Mouse (Mus musculus): ENCODE measurements around the gene Gm13084. TPM values are rescaled to one million over a fixed set of nuclear protein-coding genes. Genes with fewer than 3 reads are reported as not detected.
"Not testable (repeated sequence)": the region's sequence is repeated elsewhere in the genome, so short reads cannot be mapped to it uniquely, and the experiment has no call there.

Gm13084 gene
- not detected in 2 replicates for polyA plus RNA-seq (2014; fragmentation: Nextera tagmentation; extraction: Ambion mirVana)

GRCm38 (mm10) chr4:143815993-143816392 is at the start of gene Gm13084:
Gm13084 (minus strand) TSS chr4:143816093.
- Histone ChIP-seq H3K4me1 (ENCODE audit: control insufficient read depth, insufficient read depth, low read length) (no peaks in the 10 kb centered on the region), H3K9me3 (replicated peaks; ENCODE audit: control insufficient read depth, low read length) (peaks cover 8% of the 10 kb centered on the region; the same call in 1 of the 2 replicates), H3K9ac (ENCODE audit: low read length) (no peak within 1 kb of the TSS), H3K27me3 (replicated peaks; ENCODE audit: control insufficient read depth, insufficient read depth, low read length) (no peaks in the 10 kb centered on the region), H3K4me2 (ENCODE audit: low read length) (no peak within 1 kb of the TSS), H3K4me3 (ENCODE audit: low read depth, low read length) (no peak within 1 kb of the TSS), H3K36me3 (ENCODE audit: control insufficient read depth, insufficient read depth, low read length) (no peaks in the 10 kb centered on the region), H3K27ac (ENCODE audit: low read depth, low read length) (no peak within 1 kb of the TSS)
- no peak for ATAC-seq
- 80% methylated on average over 2 of the region's 2 CpGs for WGBS
- no peak for DNase-seq (ENCODE audit: low spot score)

DNA sequence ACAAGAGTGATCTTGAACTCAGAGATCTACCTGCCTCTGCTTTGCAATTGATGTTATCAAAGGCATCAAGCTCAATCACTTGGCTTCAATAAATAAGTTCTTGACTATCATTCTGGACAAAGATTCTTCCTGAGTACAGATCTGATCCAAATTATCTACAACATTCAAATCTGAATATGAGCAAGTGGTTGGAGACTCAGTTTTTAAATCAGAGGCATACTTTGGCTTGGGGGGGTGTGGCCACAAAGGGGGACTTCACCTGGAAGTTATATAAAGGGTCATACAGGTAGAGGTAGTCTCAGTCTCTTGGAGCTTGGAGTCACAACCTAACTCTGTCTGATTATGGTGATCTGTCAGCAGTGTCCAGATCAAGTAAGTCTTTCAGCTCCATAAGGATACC is 30.3 kb upstream of the Gm13084 start, which contains the start of gene Gm13103:
Gene Gm13103 (plus strand): TSS at position 301 of the 400 bp plus-strand sequence.
- H3K36me3 ChIP-seq (ENCODE audit: control insufficient read depth, insufficient read depth, low read length); DNase-seq (ENCODE audit: low spot score); H3K4me3 ChIP-seq (ENCODE audit: low read depth, low read length); H3K9me3 ChIP-seq (replicated peaks; ENCODE audit: control insufficient read depth, low read length); H3K4me2 ChIP-seq (ENCODE audit: low read length); H3K9ac ChIP-seq (ENCODE audit: low read length); ATAC-seq; H3K27me3 ChIP-seq (replicated peaks; ENCODE audit: control insufficient read depth, insufficient read depth, low read length); H3K4me1 ChIP-seq (ENCODE audit: control insufficient read depth, insufficient read depth, low read length); H3K27ac ChIP-seq (ENCODE audit: low read depth, low read length): not testable (repeated sequence)

DNA sequence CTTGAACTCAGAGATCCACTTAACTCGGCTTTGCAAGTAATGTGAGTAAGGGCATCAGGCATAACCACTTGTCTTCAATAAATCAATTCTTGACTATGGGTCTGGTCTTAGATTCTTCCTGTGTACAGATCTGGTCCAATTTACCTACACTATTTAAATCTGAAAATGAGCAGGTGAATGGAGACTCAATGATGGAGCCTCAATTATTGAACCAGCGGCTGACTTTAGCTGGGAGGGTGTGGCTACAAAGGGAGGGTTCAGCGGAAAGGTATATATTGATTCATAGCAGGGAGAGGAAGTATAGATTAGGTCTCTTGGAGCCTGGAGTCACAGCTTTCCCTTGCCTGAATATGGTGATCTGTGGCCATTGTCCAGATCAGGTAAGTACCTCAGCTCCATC is 26.8 kb downstream of the Gm13084 start, which contains the start of gene Gm13023:
Gene Gm13023 (plus strand): TSS at position 301 of the 400 bp plus-strand sequence.
- 88% methylated on average over 3 of the region's 3 CpGs for WGBS
- H3K27me3 ChIP-seq (replicated peaks; ENCODE audit: control insufficient read depth, insufficient read depth, low read length); H3K9ac ChIP-seq (ENCODE audit: low read length); H3K27ac ChIP-seq (ENCODE audit: low read depth, low read length); H3K36me3 ChIP-seq (ENCODE audit: control insufficient read depth, insufficient read depth, low read length); H3K4me2 ChIP-seq (ENCODE audit: low read length); H3K9me3 ChIP-seq (replicated peaks; ENCODE audit: control insufficient read depth, low read length); DNase-seq (ENCODE audit: low spot score); H3K4me3 ChIP-seq (ENCODE audit: low read depth, low read length); H3K4me1 ChIP-seq (ENCODE audit: control insufficient read depth, insufficient read depth, low read length); ATAC-seq: not testable (repeated sequence)

Other genes starting within 250 kb of the Gm13084 start
- gene Gm13083, start 201.1 kb downstream of the Gm13084 start, polyA plus RNA-seq (2014; fragmentation: Nextera tagmentation; extraction: Ambion mirVana), result not detected in 2 replicates
- not detected in 2 replicates for gene Gm13088, start 158.8 kb downstream of the Gm13084 start, polyA plus RNA-seq (2014; fragmentation: Nextera tagmentation; extraction: Ambion mirVana)
- gene Gm13089, start 113.4 kb downstream of the Gm13084 start, polyA plus RNA-seq (2014; fragmentation: Nextera tagmentation; extraction: Ambion mirVana), result not detected in 2 replicates
- gene Gm13078, start 96.6 kb downstream of the Gm13084 start, polyA plus RNA-seq (2014; fragmentation: Nextera tagmentation; extraction: Ambion mirVana), result not detected in 2 replicates
- not detected in 2 replicates for gene Gm13023, start 26.7 kb downstream of the Gm13084 start, polyA plus RNA-seq (2014; fragmentation: Nextera tagmentation; extraction: Ambion mirVana)
- gene Gm13103, start 30.4 kb upstream of the Gm13084 start, polyA plus RNA-seq (2014; fragmentation: Nextera tagmentation; extraction: Ambion mirVana), result not detected in 2 replicates
- not detected in 2 replicates for gene Pramef6, start 84.3 kb upstream of the Gm13084 start, polyA plus RNA-seq (2014; fragmentation: Nextera tagmentation; extraction: Ambion mirVana)
- not detected in 2 replicates for gene Pramef25, start 134.9 kb upstream of the Gm13084 start, polyA plus RNA-seq (2014; fragmentation: Nextera tagmentation; extraction: Ambion mirVana)
- not detected in 2 replicates for gene Gm13101, start 150.9 kb upstream of the Gm13084 start, polyA plus RNA-seq (2014; fragmentation: Nextera tagmentation; extraction: Ambion mirVana)
- not detected in 2 replicates for gene Pramef17, start 178.3 kb upstream of the Gm13084 start, polyA plus RNA-seq (2014; fragmentation: Nextera tagmentation; extraction: Ambion mirVana)
- not detected in 2 replicates for gene Pramel4, start 243.0 kb upstream of the Gm13084 start, polyA plus RNA-seq (2014; fragmentation: Nextera tagmentation; extraction: Ambion mirVana)